Comparison of ENCODE assay signal across 26 mouse cellular contexts in genomic region chr1:132471499-132471898, GRCm38 (mm10).
"Had no signal": no experiment of that assay in that cellular context is flagged by ENCODE, and none has a peak within 500 bp of the region (broad histone marks: within the 10 kb centered on the region; RNA-seq: fewer than 3 reads in every experiment).

No protein-coding gene starts in this region.

- H3K9ac ChIP-seq: heart, embryonic 13.5 days; heart, embryonic 15.5 days; hindbrain, embryonic 13.5 days; hindbrain, embryonic 15.5 days; kidney, embryonic 15.5 days; limb, embryonic 13.5 days; limb, embryonic 15.5 days; liver, embryonic 12.5 days; liver, embryonic 14.5 days had no signal

- H3K4me3 ChIP-seq: heart, adult 2 months; heart, embryonic 13.5 days; heart, embryonic 15.5 days; hindbrain, embryonic 13.5 days; hindbrain, embryonic 15.5 days; kidney, embryonic 15.5 days; left cerebral cortex, adult 2 months; limb, embryonic 13.5 days; limb, embryonic 15.5 days; liver, embryonic 12.5 days had no signal

- H3K27ac ChIP-seq: heart, adult 2 months; heart, embryonic 13.5 days; heart, embryonic 15.5 days; hindbrain, embryonic 13.5 days; hindbrain, embryonic 15.5 days; hindbrain, postnatal 0 days; kidney, embryonic 15.5 days; kidney, postnatal 0 days; left cerebral cortex, adult 2 months; limb, embryonic 13.5 days; limb, embryonic 15.5 days; liver, embryonic 12.5 days; liver, embryonic 14.5 days had no signal

- DNase-seq: gastrocnemius, postnatal 14 days; gastrocnemius, postnatal 36 days; heart, adult 2 months; heart, postnatal 14 days; heart, postnatal 36 days; kidney, adult 11 months; kidney, adult 2 months; kidney, adult 9 months; kidney, postnatal 14 days; kidney, postnatal 36 days; layer of hippocampus, adult 9-11 months; left cerebral cortex, postnatal 4 days had no signal

- H3K36me3 ChIP-seq: heart, embryonic 15.5 days; hindbrain, embryonic 15.5 days had no signal

- H3K4me2 ChIP-seq: heart, embryonic 11.5 days; heart, embryonic 13.5 days; heart, embryonic 15.5 days; hindbrain, embryonic 13.5 days; hindbrain, embryonic 15.5 days; kidney, embryonic 15.5 days; limb, embryonic 13.5 days; limb, embryonic 15.5 days; liver, embryonic 12.5 days had no signal

- H3K9me3 ChIP-seq: heart, embryonic 13.5 days; heart, embryonic 15.5 days; hindbrain, embryonic 13.5 days; hindbrain, embryonic 15.5 days; kidney, embryonic 15.5 days; limb, embryonic 13.5 days; limb, embryonic 15.5 days; liver, embryonic 12.5 days had no signal

- H3K27me3 ChIP-seq: heart, embryonic 13.5 days; heart, embryonic 15.5 days; hindbrain, embryonic 13.5 days; hindbrain, embryonic 15.5 days; kidney, embryonic 15.5 days; limb, embryonic 13.5 days; limb, embryonic 15.5 days; liver, embryonic 12.5 days had no signal

- ATAC-seq: hindbrain, postnatal 0 days; intestine, embryonic 16.5 days; liver, embryonic 12.5 days had no signal
